Mouse (Mus musculus) MN1 (cell line): ENCODE measurements around the gene Rtl1.
A peak's percentile ranks its signal among the peaks of the same experiment; 100 is the strongest.

ENCODE experiments used
- DNase-seq: peaks from one replicate; pipeline ENCODE4 v3.0.0-alpha.2; 2016; ENCODE audit warnings: low spot score

Gene Rtl1

GRCm38 (mm10) chr12:109600230-109600629, at the start of gene Rtl1:
Gene Rtl1, minus strand, starts transcription at chr12:109600330.
- no peak for DNase-seq

- no peak for DNase-seq
These were observed 40.5 kb upstream of the Rtl1 start for GRCm38 (mm10) chr12:109640560-109641167.

- DNase-seq, result no peak
These were observed 31.9 kb upstream of the Rtl1 start for GRCm38 (mm10) chr12:109632035-109632434.

- no peak for DNase-seq
These were observed 28.8 kb upstream of the Rtl1 start for GRCm38 (mm10) chr12:109628887-109629286.

GRCm38 (mm10) chr12:109626910-109627309, 26.8 kb upstream of the Rtl1 start:
- no peak for DNase-seq

GRCm38 (mm10) chr12:109620196-109620595, 20.1 kb upstream of the Rtl1 start:
- DNase-seq, result no peak

GRCm38 (mm10) chr12:109617993-109618392, 17.9 kb upstream of the Rtl1 start:
- no peak for DNase-seq

- DNase-seq, result peak; percentile 39
These were observed 17.0 kb upstream of the Rtl1 start for GRCm38 (mm10) chr12:109617126-109617525.

- peak; percentile 20 for DNase-seq
These were observed 15.2 kb upstream of the Rtl1 start for GRCm38 (mm10) chr12:109615371-109615770.

GRCm38 (mm10) chr12:109614416-109614815, 14.3 kb upstream of the Rtl1 start:
- no peak for DNase-seq

- no peak for DNase-seq
These were observed 12.6 kb upstream of the Rtl1 start for GRCm38 (mm10) chr12:109612392-109613385.

- peak; percentile 18 for DNase-seq
These were observed 8.7 kb upstream of the Rtl1 start for GRCm38 (mm10) chr12:109608576-109609440.

- DNase-seq, result no peak
These were observed 7.8 kb upstream of the Rtl1 start for GRCm38 (mm10) chr12:109607953-109608352.

GRCm38 (mm10) chr12:109607191-109607590, 7.1 kb upstream of the Rtl1 start:
- DNase-seq, result no peak

GRCm38 (mm10) chr12:109604982-109605721, 5.0 kb upstream of the Rtl1 start:
- no peak for DNase-seq

GRCm38 (mm10) chr12:109598551-109599250, 1.4 kb downstream of the Rtl1 start:
- no peak for DNase-seq

GRCm38 (mm10) chr12:109596726-109597125, 3.4 kb downstream of the Rtl1 start:
- peak; percentile 84 for DNase-seq

GRCm38 (mm10) chr12:109596232-109596631, 3.9 kb downstream of the Rtl1 start:
- peak; percentile 80 for DNase-seq

- peak; percentile 70 for DNase-seq
These were observed 4.4 kb downstream of the Rtl1 start for GRCm38 (mm10) chr12:109595753-109596152.

GRCm38 (mm10) chr12:109594961-109595360, 5.2 kb downstream of the Rtl1 start:
- no peak for DNase-seq

GRCm38 (mm10) chr12:109582185-109582584, 17.9 kb downstream of the Rtl1 start:
- no peak for DNase-seq
